Mouse (Mus musculus): Measurements from ENCODE around the gene Olfr259. TPM values are rescaled to one million over a fixed set of nuclear protein-coding genes. Genes with fewer than 3 reads are reported as not detected.

Olfr259 gene
- not detected in 2 replicates for polyA plus RNA-seq (2011; ENCODE audit: insufficient read depth, insufficient read length, low replicate concordance, missing spikeins)

GRCm38 (mm10) chr2:87114467-87114866, at the start of gene Olfr259:
Gene Olfr259 (minus strand): TSS chr2:87114567.
- H3K4me3 ChIP-seq (replicated peaks; ENCODE audit: control insufficient read depth, low read depth, low read length) = no peak within 1 kb of the TSS
- no peak within 1 kb of the TSS for H3K27ac ChIP-seq (ENCODE audit: control insufficient read depth, insufficient read depth, low read depth, low read length, poor library complexity)
- H3K4me1 ChIP-seq (ENCODE audit: control insufficient read depth, insufficient read depth, low read length) = no peaks in the 10 kb centered on the region
- TF ChIP-seq POLR2A (IDR thresholded peaks at IDR 0.05; ENCODE audit: borderline replicate concordance, control insufficient read depth, low read depth, low read length) = no peak
- no peak for TF ChIP-seq CTCF (IDR thresholded peaks at IDR 0.05; ENCODE audit: control insufficient read depth, insufficient read depth, low read length)

- TF ChIP-seq CTCF (IDR thresholded peaks at IDR 0.05; ENCODE audit: control insufficient read depth, insufficient read depth, low read length) = no peak
- no peak for TF ChIP-seq POLR2A (IDR thresholded peaks at IDR 0.05; ENCODE audit: borderline replicate concordance, control insufficient read depth, low read depth, low read length)
Observed at GRCm38 (mm10) chr2:87152524-87152923, 38.2 kb upstream of the Olfr259 start, which contains the start of gene Olfr1111. Gene Olfr1111 (minus strand): TSS chr2:87152624.

DNA sequence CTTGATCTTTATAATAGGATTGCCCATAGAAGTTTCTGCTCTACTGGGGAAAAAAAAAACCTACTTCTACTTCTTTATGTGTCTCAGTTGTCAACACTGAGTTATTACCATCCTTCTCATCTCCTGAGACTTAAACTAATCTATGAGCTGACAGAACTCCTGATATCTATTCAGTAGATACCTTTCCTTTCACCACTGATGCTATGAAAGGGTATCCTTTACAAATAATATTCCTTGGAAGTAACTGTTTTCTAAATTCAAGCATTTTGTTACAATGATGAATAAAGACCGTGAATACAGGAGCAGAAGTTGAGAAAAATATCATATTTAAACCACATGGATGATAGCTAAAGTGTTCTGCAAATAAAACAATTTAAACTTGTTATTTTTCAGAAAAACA, 25.8 kb upstream of the Olfr259 start, which contains the start of gene Olfr1110:
Olfr1110 (minus strand) TSS at position 101 of the 400 bp plus-strand sequence.
- no peak within 1 kb of the TSS for H3K4me3 ChIP-seq (replicated peaks; ENCODE audit: control insufficient read depth, low read depth, low read length)
- no peaks in the 10 kb centered on the region for H3K4me1 ChIP-seq (ENCODE audit: control insufficient read depth, insufficient read depth, low read length)
- no peak within 1 kb of the TSS for H3K27ac ChIP-seq (ENCODE audit: control insufficient read depth, insufficient read depth, low read depth, low read length, poor library complexity)
- TF ChIP-seq CTCF (IDR thresholded peaks at IDR 0.05; ENCODE audit: control insufficient read depth, insufficient read depth, low read length) = no peak
- WGBS = 64% methylated on average over 1 of the region's 1 CpGs

More at GRCm38 (mm10) chr2:87152524-87152923, 38.2 kb upstream of the Olfr259 start, which contains the start of gene Olfr1111:
- no peak within 1 kb of the TSS for H3K4me3 ChIP-seq (replicated peaks; ENCODE audit: control insufficient read depth, low read depth, low read length)
- no peak within 1 kb of the TSS for H3K27ac ChIP-seq (ENCODE audit: control insufficient read depth, insufficient read depth, low read depth, low read length, poor library complexity)
- no peaks in the 10 kb centered on the region for H3K4me1 ChIP-seq (ENCODE audit: control insufficient read depth, insufficient read depth, low read length)

DNA sequence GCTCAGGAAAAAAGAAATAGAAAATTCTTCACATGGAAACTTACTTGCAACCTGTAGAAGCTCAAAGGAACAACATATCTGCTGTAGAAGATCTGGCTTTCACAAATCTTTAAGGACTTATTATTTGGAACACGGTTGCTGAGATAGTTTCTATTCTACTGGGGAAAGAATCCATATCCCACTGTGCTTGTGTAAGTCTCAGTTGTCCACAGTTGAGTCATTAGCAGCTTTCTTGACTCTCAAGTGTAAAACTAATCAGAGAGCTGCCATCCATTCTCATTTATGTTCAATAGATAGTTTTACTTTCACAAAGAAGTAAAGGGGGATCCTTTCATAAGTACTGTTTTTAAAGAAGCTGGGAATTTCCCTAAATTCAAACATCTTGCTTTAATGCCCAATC, 18.5 kb downstream of the Olfr259 start, which contains the start of gene Olfr1109:
Olfr1109 (minus strand) TSS at position 101 of the 400 bp plus-strand sequence.
- no peak within 1 kb of the TSS for H3K27ac ChIP-seq (ENCODE audit: control insufficient read depth, insufficient read depth, low read depth, low read length, poor library complexity)
- TF ChIP-seq POLR2A (IDR thresholded peaks at IDR 0.05; ENCODE audit: borderline replicate concordance, control insufficient read depth, low read depth, low read length) = no peak
- no peak for TF ChIP-seq CTCF (IDR thresholded peaks at IDR 0.05; ENCODE audit: control insufficient read depth, insufficient read depth, low read length)
- 51% methylated on average over 1 of the region's 1 CpGs for WGBS

DNA sequence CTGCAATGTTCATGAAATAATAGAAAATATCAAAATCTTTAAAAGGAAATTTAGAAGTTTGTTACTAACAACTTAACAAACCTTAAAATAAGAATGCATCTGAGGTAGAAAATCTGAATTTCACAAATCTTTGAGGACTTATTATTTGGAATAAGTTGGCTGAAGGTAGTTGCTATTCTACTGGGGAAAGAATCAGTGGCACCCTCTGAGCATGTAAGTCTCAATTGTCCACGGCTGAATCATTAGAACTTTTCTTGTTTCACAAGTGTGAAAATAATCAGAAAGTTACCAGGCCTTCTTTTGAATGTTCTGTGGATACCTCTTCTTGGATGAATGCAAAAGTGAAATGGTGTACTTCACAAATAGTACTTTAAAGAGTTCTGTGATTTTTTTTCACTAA, 38.6 kb downstream of the Olfr259 start, which contains the start of gene Olfr1107:
Olfr1107 (minus strand) TSS at position 101 of the 400 bp plus-strand sequence.
- H3K4me3 ChIP-seq (replicated peaks; ENCODE audit: control insufficient read depth, low read depth, low read length) = no peak within 1 kb of the TSS
- H3K27ac ChIP-seq (ENCODE audit: control insufficient read depth, insufficient read depth, low read depth, low read length, poor library complexity) = no peak within 1 kb of the TSS
- WGBS = 83% methylated on average over 1 of the region's 1 CpGs
- no peak for TF ChIP-seq CTCF (IDR thresholded peaks at IDR 0.05; ENCODE audit: control insufficient read depth, insufficient read depth, low read length)
- no peak for TF ChIP-seq POLR2A (IDR thresholded peaks at IDR 0.05; ENCODE audit: borderline replicate concordance, control insufficient read depth, low read depth, low read length)
- H3K4me1 ChIP-seq (ENCODE audit: control insufficient read depth, insufficient read depth, low read length) = no peaks in the 10 kb centered on the region

More for the DNA sequence above, 18.5 kb downstream of the Olfr259 start, which contains the start of gene Olfr1109:
- Histone ChIP-seq H3K4me1 (ENCODE audit: control insufficient read depth, insufficient read depth, low read length) (no peaks in the 10 kb centered on the region), H3K4me3 (replicated peaks; ENCODE audit: control insufficient read depth, low read depth, low read length) (no peak within 1 kb of the TSS)

Other genes starting within 250 kb of the Olfr259 start
- gene Gm13723, start 239.8 kb downstream of the Olfr259 start, polyA plus RNA-seq (2011; ENCODE audit: insufficient read depth, insufficient read length, low replicate concordance, missing spikeins) = not detected in 2 replicates
- not detected in 2 replicates for gene Olfr1097, start 222.4 kb downstream of the Olfr259 start, polyA plus RNA-seq (2011; ENCODE audit: insufficient read depth, insufficient read length, low replicate concordance, missing spikeins)
- gene Olfr1098, start 190.0 kb downstream of the Olfr259 start, polyA plus RNA-seq (2011; ENCODE audit: insufficient read depth, insufficient read length, low replicate concordance, missing spikeins) = not detected in 2 replicates
- gene Olfr1099, start 153.9 kb downstream of the Olfr259 start, polyA plus RNA-seq (2011; ENCODE audit: insufficient read depth, insufficient read length, low replicate concordance, missing spikeins) = not detected in 2 replicates
- not detected in 2 replicates for gene Olfr1100, start 134.6 kb downstream of the Olfr259 start, polyA plus RNA-seq (2011; ENCODE audit: insufficient read depth, insufficient read length, low replicate concordance, missing spikeins)
- not detected in 2 replicates for gene Olfr1101, start 123.3 kb downstream of the Olfr259 start, polyA plus RNA-seq (2011; ENCODE audit: insufficient read depth, insufficient read length, low replicate concordance, missing spikeins)
- gene Olfr1102, start 116.2 kb downstream of the Olfr259 start, polyA plus RNA-seq (2011; ENCODE audit: insufficient read depth, insufficient read length, low replicate concordance, missing spikeins) = not detected in 2 replicates
- not detected in 2 replicates for gene Olfr1104, start 87.5 kb downstream of the Olfr259 start, polyA plus RNA-seq (2011; ENCODE audit: insufficient read depth, insufficient read length, low replicate concordance, missing spikeins)
- not detected in 2 replicates for gene Olfr1105, start 78.0 kb downstream of the Olfr259 start, polyA plus RNA-seq (2011; ENCODE audit: insufficient read depth, insufficient read length, low replicate concordance, missing spikeins)
- gene Olfr1106, start 62.3 kb downstream of the Olfr259 start, polyA plus RNA-seq (2011; ENCODE audit: insufficient read depth, insufficient read length, low replicate concordance, missing spikeins) = not detected in 2 replicates
- 0.36 TPM in 1 of 2 replicates, not detected in the other for gene Olfr1107, start 38.8 kb downstream of the Olfr259 start, polyA plus RNA-seq (2011; ENCODE audit: insufficient read depth, insufficient read length, low replicate concordance, missing spikeins)
- gene Olfr1109, start 18.6 kb downstream of the Olfr259 start, polyA plus RNA-seq (2011; ENCODE audit: insufficient read depth, insufficient read length, low replicate concordance, missing spikeins) = 1.5 and 2.4 TPM in 2 replicates
- gene Olfr1110, start 25.7 kb upstream of the Olfr259 start, polyA plus RNA-seq (2011; ENCODE audit: insufficient read depth, insufficient read length, low replicate concordance, missing spikeins) = not detected in 2 replicates
- not detected in 2 replicates for gene Olfr1111, start 38.1 kb upstream of the Olfr259 start, polyA plus RNA-seq (2011; ENCODE audit: insufficient read depth, insufficient read length, low replicate concordance, missing spikeins)
- gene Olfr1112, start 73.2 kb upstream of the Olfr259 start, polyA plus RNA-seq (2011; ENCODE audit: insufficient read depth, insufficient read length, low replicate concordance, missing spikeins) = 1.6 TPM in 1 of 2 replicates, not detected in the other
- gene Olfr1113, start 94.4 kb upstream of the Olfr259 start, polyA plus RNA-seq (2011; ENCODE audit: insufficient read depth, insufficient read length, low replicate concordance, missing spikeins) = not detected in 2 replicates
- gene Olfr1115, start 133.4 kb upstream of the Olfr259 start, polyA plus RNA-seq (2011; ENCODE audit: insufficient read depth, insufficient read length, low replicate concordance, missing spikeins) = not detected in 2 replicates
- gene Olfr1116, start 153.0 kb upstream of the Olfr259 start, polyA plus RNA-seq (2011; ENCODE audit: insufficient read depth, insufficient read length, low replicate concordance, missing spikeins) = 0.13 TPM in 1 of 2 replicates, not detected in the other
- gene Olfr1118, start 193.0 kb upstream of the Olfr259 start, polyA plus RNA-seq (2011; ENCODE audit: insufficient read depth, insufficient read length, low replicate concordance, missing spikeins) = not detected in 2 replicates
- gene Olfr1120, start 240.2 kb upstream of the Olfr259 start, polyA plus RNA-seq (2011; ENCODE audit: insufficient read depth, insufficient read length, low replicate concordance, missing spikeins) = not detected in 2 replicates